Mouse (Mus musculus) G1E (cell line): ENCODE data around the gene Nectin1.

Experiments used
- CTCF ChIP-seq: IDR thresholded peaks from 2 replicates; pipeline ENCODE4 v1.5.1; 2012; ENCODE audit warnings: low read depth, low read length, inconsistent platforms, mixed read lengths
- GATA1 ChIP-seq: IDR thresholded peaks from 2 replicates; pipeline ENCODE4 v1.6.1; 2012; ENCODE audit warnings: borderline replicate concordance, low read length, inconsistent platforms, mixed read lengths
- GATA2 ChIP-seq: IDR thresholded peaks from 2 replicates; pipeline ENCODE4 v1.6.1; 2012; ENCODE audit warnings: low read depth, low read length, inconsistent platforms, borderline replicate concordance
- POLR2AphosphoS5 ChIP-seq: IDR thresholded peaks from 2 replicates; pipeline ENCODE4 v1.6.1; 2012; ENCODE audit warnings: low read depth, low read length, inconsistent platforms; ENCODE audit not compliant: insufficient replicate concordance
- TAL1 ChIP-seq: conservative IDR thresholded peaks from 2 replicates; pipeline ENCODE4 v1.6.1; 2012; ENCODE audit warnings: low read depth, low read length, inconsistent platforms, mixed read lengths

- TF ChIP-seq POLR2AphosphoS5 (no peak), CTCF (no peak), GATA1 (no peak), TAL1 (no peak), GATA2 (no peak)
Measured at GRCm38 (mm10) chr9:43754768-43755197, 11.0 kb downstream of the Nectin1 start.
